Mouse (Mus musculus): ENCODE data around the gene Efna5.

GRCm38 (mm10) chr17:62636896-62637295 is 244.2 kb downstream of the Efna5 start:
- TF ChIP-seq POLR2A (IDR thresholded peaks at IDR 0.05; ENCODE audit: control insufficient read depth, low read depth, low read length) (no peak), CTCF (IDR thresholded peaks at IDR 0.05; ENCODE audit: control insufficient read depth, insufficient read depth, insufficient replicate concordance, low read depth, low read length) (no peak)

Measured in testis, adult 2 months (tissue).